Mouse (Mus musculus) neural tube, embryonic 11.5 days (tissue): Measurements from ENCODE around the gene Ctrc. TPM values are rescaled to one million over a fixed set of nuclear protein-coding genes. Genes with fewer than 3 reads are reported as not detected.
A peak's percentile ranks its signal among the peaks of the same experiment; 100 is the strongest.

Experiments
- ATAC-seq: fragments of 200-750 bp; cut with Nextera tagmentation; 2 replicates; pipeline ENCODE4 v1.8.0; 2017; ENCODE audit warnings: moderate number of reproducible peaks, mild to moderate bottlenecking, moderate TSS enrichment, moderate library complexity; ENCODE audit not compliant: insufficient read depth, low FRiP score, low TSS enrichment
- DNase-seq: peaks from one replicate; pipeline ENCODE4 v3.0.0-alpha.2; 2015; ENCODE audit warnings: low spot score
- H3K27ac ChIP-seq: fragments of 300-500 bp; sonication (generic); 2 replicates; pipeline ENCODE4 v1.5.1; 2014; ENCODE audit warnings: low read depth, mild to moderate bottlenecking, low read length
- H3K27me3 ChIP-seq: fragments of 300-500 bp; sonication (generic); 2 replicates; pipeline ENCODE4 v1.6.1; 2014; ENCODE audit warnings: mild to moderate bottlenecking, low read length, mixed read lengths; ENCODE audit not compliant: control insufficient read depth, insufficient read depth
- H3K36me3 ChIP-seq: fragments of 300-500 bp; sonication (generic); 2 replicates; pipeline ENCODE4 v1.6.1; 2014; ENCODE audit warnings: mild to moderate bottlenecking, low read length, moderate library complexity, mixed read lengths; ENCODE audit not compliant: control insufficient read depth, insufficient read depth
- H3K4me1 ChIP-seq: fragments of 300-500 bp; sonication (generic); 2 replicates; pipeline ENCODE4 v1.6.1; 2014; ENCODE audit warnings: low read length, mixed read lengths; ENCODE audit not compliant: control insufficient read depth, insufficient read depth
- H3K4me2 ChIP-seq: fragments of 300-500 bp; sonication (generic); 2 replicates; pipeline ENCODE4 v1.6.1; 2014; ENCODE audit warnings: low read depth, mild to moderate bottlenecking, moderate library complexity
- H3K4me3 ChIP-seq: fragments of 300-500 bp; sonication (generic); 2 replicates; pipeline ENCODE4 v1.5.1; 2014; ENCODE audit warnings: low read depth, low read length
- H3K9ac ChIP-seq: fragments of 300-500 bp; sonication (generic); 2 replicates; pipeline ENCODE4 v1.6.1; 2014; ENCODE audit warnings: mild to moderate bottlenecking, low read length
- H3K9me3 ChIP-seq: fragments of 300-500 bp; sonication (generic); 2 replicates; pipeline ENCODE4 v1.6.1; 2016; ENCODE audit warnings: low read length; ENCODE audit not compliant: control insufficient read depth
- WGBS: fragments of 180-500 bp; shearing (Covaris S2); extraction: QIAGEN DNeasy Blood & Tissue Kit; methylation state at CpG from one replicate; pipeline ENCODE4 v1.1.7; 2014; 5-methylcytosine and 5-hydroxymethylcytosine counted together
- polyA plus RNA-seq: library from polyadenylated mRNA; unstranded; fragments of >200 nt; fragmentation: Nextera tagmentation; extraction: Ambion mirVana; gene quantifications from 2 replicates; pipeline ENCODE4 v1.2.1, GENCODE M21; 2014

The Ctrc gene
- polyA plus RNA-seq, 1 experiment from 2014 or later, result not detected

GRCm38 (mm10) chr4:141791951-141792350 is 54.2 kb downstream of the Ctrc start:
- H3K9ac ChIP-seq, result no peak overlapping the region
- no peak overlapping the region for H3K4me3 ChIP-seq
- H3K27me3 ChIP-seq, result no peaks in the 10 kb centered on the region
- H3K36me3 ChIP-seq, result no peaks in the 10 kb centered on the region
- ATAC-seq, result no peak
- no peak overlapping the region for H3K4me2 ChIP-seq
- H3K4me1 ChIP-seq, result peaks cover 11% of the 10 kb centered on the region
- no peak overlapping the region for H3K27ac ChIP-seq
- no peaks in the 10 kb centered on the region for H3K9me3 ChIP-seq
- 93% methylated on average over 8 of the region's 8 CpGs for WGBS
- DNase-seq, result no peak

GRCm38 (mm10) chr4:141791486-141791885 is 54.7 kb downstream of the Ctrc start:
- ATAC-seq, result no peak
- Histone ChIP-seq H3K36me3 (no peaks in the 10 kb centered on the region), H3K4me1 (peaks cover 11% of the 10 kb centered on the region), H3K27me3 (no peaks in the 10 kb centered on the region), H3K9me3 (no peaks in the 10 kb centered on the region), H3K27ac (no peak overlapping the region), H3K4me2 (no peak overlapping the region), H3K9ac (no peak overlapping the region), H3K4me3 (no peak overlapping the region)
- DNase-seq, result no peak
- WGBS, result 91% methylated on average over 7 of the region's 7 CpGs

DNA sequence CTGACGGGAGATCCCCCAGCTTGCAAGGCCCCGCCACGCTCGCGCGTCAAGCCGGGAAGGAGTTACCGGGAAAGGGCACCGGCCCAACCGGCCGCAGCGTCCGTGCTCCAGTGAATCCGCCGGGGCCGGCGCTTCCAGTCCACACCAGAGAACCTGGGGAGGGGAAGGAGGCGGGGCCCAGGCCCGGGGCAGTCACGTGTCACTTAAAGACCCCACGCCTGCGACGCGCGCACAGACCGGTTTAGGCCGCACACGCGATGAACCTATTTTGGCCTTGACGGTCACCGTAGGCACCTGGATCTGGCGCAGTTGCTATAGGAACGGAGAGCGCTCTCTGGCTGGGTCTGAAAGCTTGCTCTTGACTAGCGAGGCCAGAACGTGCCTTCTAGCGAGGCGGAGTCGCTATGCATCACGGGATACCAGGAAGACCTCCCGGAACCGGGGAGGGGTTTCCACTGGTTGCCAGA is 55.6 kb downstream of the Ctrc start, which contains the start of gene Dnajc16:
Dnajc16 (minus strand) TSS at position 408 of the 467 bp plus-strand sequence.
- ATAC-seq, result peak; percentile 86
- 0% methylated on average over 42 of the region's 42 CpGs for WGBS
- H3K4me3 ChIP-seq, result peak within 1 kb of the TSS; percentile 95

DNA sequence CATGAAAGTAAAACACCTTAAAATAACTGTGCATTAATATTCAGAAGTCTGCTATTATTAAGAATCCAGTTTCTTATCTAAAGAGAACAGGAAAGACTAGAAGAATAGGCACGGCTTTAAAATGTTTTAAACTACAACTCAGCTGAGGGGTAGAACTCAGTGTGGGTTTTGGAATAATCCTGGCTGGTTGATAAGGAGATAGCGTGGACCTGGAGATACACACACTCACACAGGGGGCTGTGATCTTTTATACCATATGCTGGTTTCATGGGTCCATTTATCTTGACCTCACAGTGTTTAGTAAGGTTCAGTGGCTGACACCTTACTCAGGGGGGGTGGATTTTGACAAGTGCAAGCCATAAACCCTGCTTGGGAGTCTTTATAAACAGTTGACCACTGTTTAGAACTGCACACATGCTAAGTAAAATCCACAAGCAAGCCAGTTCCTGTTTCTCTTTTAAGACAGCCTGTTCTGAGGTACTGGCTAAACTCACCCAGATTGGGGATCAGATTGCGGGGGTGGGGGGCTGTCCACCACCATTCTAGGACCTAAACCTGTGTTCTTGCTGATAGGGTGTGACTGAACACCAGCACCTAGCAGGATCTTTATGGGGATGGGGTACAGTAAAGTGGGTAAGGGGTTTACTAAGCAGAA is 56.5 kb downstream of the Ctrc start:
- H3K27me3 ChIP-seq, result no peaks in the 10 kb centered on the region
- H3K4me1 ChIP-seq, result peaks cover 6% of the 10 kb centered on the region
- H3K4me2 ChIP-seq, result peak overlapping the region; percentile 85
- WGBS, result 59% methylated on average over 3 of the region's 3 CpGs
- H3K27ac ChIP-seq, result no peak overlapping the region; the same call in 1 of the 2 replicates
- DNase-seq (no peak), ATAC-seq (no peak)
- H3K9ac ChIP-seq, result peak overlapping the region; percentile 96
- H3K4me3 ChIP-seq, result peak overlapping the region; percentile 95
- no peaks in the 10 kb centered on the region for H3K9me3 ChIP-seq
- H3K36me3 ChIP-seq, result no peaks in the 10 kb centered on the region

More for the DNA sequence above, 55.6 kb downstream of the Ctrc start, which contains the start of gene Dnajc16:
- peak within 1 kb of the TSS; percentile 71 for H3K27ac ChIP-seq
- peak; percentile 99 for DNase-seq
- peak within 1 kb of the TSS; percentile 85 for H3K4me2 ChIP-seq
- H3K4me1 ChIP-seq, result peaks cover 11% of the 10 kb centered on the region
- no peaks in the 10 kb centered on the region for H3K9me3 ChIP-seq
- H3K27me3 ChIP-seq, result no peaks in the 10 kb centered on the region
- H3K36me3 ChIP-seq, result no peaks in the 10 kb centered on the region
- H3K9ac ChIP-seq, result peak within 1 kb of the TSS; percentile 96

DNA sequence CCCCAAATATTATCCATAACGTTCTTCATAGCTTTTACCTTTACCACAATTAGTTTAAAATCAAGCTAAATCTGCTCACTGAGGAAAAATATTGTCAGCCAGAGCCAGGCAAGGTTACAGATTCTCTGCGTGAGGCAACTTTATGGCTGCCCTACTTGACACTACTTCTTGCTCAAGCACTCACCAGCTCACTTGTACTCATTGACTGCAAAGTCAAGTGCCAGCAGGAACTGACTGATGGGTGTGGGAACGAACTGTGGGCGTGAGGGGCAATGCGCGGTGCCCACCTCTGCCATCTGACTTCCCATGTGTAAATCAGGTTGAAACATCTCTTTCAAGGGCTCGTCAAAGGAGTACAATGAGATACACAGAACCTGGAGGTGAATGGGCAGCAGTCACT is 58.7 kb downstream of the Ctrc start:
- Histone ChIP-seq H3K9ac (no peak overlapping the region), H3K27ac (no peak overlapping the region), H3K36me3 (peaks cover under 1% of the 10 kb centered on the region; the same call in 1 of the 2 replicates), H3K4me2 (no peak overlapping the region), H3K27me3 (no peaks in the 10 kb centered on the region), H3K4me3 (no peak overlapping the region), H3K4me1 (peaks cover 6% of the 10 kb centered on the region; the same call in 1 of the 2 replicates), H3K9me3 (no peaks in the 10 kb centered on the region)
- ATAC-seq, result no peak
- DNase-seq, result no peak
- WGBS, result 89% methylated on average over 7 of the region's 7 CpGs

DNA sequence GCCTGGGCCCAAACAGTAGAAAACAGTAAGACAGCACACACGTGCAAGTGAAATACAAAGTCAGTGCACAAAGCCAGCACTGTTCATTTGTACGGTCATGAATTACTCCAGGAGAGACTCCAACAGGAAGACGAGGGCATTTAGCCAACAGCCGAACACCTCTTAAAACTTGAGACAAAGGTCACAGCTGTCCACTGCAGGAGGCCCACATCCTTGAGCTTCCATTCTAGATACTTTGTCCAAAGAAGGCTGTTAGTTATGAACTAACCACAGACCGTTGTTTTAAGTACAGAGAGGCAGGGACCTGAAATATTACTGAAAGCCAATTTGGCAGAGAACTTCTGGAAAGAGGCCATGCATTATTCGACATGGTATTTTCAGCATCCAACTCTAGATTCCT is 59.1 kb downstream of the Ctrc start:
- Histone ChIP-seq H3K36me3 (peaks cover 2% of the 10 kb centered on the region; the same call in 1 of the 2 replicates), H3K27me3 (no peaks in the 10 kb centered on the region), H3K9ac (no peak overlapping the region), H3K27ac (no peak overlapping the region), H3K4me3 (no peak overlapping the region), H3K9me3 (no peaks in the 10 kb centered on the region), H3K4me2 (no peak overlapping the region), H3K4me1 (peaks cover 6% of the 10 kb centered on the region; the same call in 1 of the 2 replicates)
- no peak for ATAC-seq
- DNase-seq, result no peak
- 75% methylated on average over 6 of the region's 6 CpGs for WGBS

DNA sequence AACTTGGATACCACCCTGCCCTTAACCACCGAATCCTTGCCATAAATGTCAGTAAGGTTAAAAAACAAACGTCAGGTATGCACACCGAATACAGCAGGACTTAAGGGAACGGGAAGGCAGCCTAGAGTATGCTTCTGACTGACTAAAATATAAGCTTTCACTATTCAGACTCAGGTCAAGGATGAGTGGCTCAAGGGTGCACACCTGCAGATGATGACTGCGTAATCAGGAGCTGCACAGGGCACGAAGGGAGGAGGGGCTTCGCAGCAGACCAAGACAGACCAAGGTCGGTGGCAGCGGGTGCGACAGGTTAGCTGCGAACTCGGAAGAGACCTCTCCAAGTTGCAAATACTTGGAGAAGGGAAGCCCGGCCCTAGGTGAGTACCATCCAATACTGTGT is 60.0 kb downstream of the Ctrc start:
- DNase-seq (no peak), ATAC-seq (no peak)
- 93% methylated on average over 13 of the region's 13 CpGs for WGBS
- peaks cover 6% of the 10 kb centered on the region; the same call in 1 of the 2 replicates for H3K4me1 ChIP-seq
- no peak overlapping the region for H3K4me3 ChIP-seq
- no peaks in the 10 kb centered on the region for H3K9me3 ChIP-seq
- no peaks in the 10 kb centered on the region for H3K27me3 ChIP-seq
- H3K36me3 ChIP-seq, result peaks cover 2% of the 10 kb centered on the region; the same call in 1 of the 2 replicates
- H3K27ac ChIP-seq, result no peak overlapping the region
- H3K4me2 ChIP-seq, result no peak overlapping the region
- H3K9ac ChIP-seq, result no peak overlapping the region

GRCm38 (mm10) chr4:141784835-141785234 is 61.3 kb downstream of the Ctrc start:
- 75% methylated on average over 5 of the region's 5 CpGs for WGBS
- ATAC-seq (no peak), DNase-seq (no peak)
- H3K9me3 ChIP-seq, result no peaks in the 10 kb centered on the region
- no peak overlapping the region for H3K9ac ChIP-seq
- no peaks in the 10 kb centered on the region for H3K27me3 ChIP-seq
- peaks cover 3% of the 10 kb centered on the region; the same call in 1 of the 2 replicates for H3K4me1 ChIP-seq
- peaks cover 5% of the 10 kb centered on the region for H3K36me3 ChIP-seq
- H3K27ac ChIP-seq, result no peak overlapping the region
- H3K4me3 ChIP-seq, result no peak overlapping the region
- no peak overlapping the region for H3K4me2 ChIP-seq
